In the genomic region with DNA sequence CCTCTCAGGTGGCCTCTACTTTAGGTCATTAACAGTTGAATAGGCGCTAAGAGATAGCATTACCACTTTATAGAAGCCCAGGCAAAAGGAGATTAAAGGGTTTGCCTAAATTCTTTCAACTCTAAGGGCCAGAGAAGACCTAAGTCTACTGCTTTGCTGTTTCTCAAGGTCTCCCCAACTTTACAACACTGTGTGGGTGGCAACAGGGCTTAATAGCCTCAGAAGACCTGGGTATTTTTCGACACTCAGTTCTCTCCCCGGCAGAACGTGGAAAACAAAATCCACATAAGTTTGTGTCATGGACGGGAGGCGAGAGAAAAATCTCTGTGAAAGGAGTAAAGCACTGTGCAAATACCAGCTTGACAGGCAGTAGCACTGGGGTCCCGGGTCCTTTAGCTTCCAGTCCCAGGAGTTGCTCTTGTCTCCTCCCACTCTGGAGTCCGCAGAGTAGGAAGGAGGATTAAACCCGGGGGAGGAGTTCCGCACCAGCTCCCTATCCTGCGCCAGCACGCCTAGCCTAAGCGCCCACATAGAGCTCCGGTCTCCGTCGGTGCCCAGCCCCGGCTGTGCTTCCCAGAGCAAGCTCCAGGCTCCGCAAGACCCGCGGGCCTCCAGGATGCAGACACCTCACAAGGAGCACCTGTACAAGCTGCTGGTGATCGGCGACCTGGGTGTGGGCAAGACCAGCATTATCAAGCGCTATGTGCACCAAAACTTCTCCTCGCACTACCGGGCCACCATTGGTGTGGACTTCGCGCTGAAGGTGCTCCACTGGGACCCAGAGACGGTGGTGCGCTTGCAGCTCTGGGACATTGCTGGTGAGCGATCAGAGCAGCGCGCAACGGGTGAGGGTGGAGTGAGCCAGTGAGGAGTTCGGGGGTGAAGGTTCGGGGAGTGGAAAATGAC, we compare ENCODE assay signal across 8 mouse cellular contexts. TPM values are rescaled to one million over a fixed set of nuclear protein-coding genes. Genes with fewer than 3 reads are reported as not detected.
DNase-seq lines count a peak whose midpoint lies in the region; ATAC-seq and TF ChIP-seq lines count a peak whose summit lies in the region.

A gene (plus strand): TSS at position 488 of the 906 bp plus-strand sequence.

- no peak for TF ChIP-seq RAD21 in MEL (IDR thresholded peaks at IDR 0.05; ENCODE audit: low read depth, low read length)

- TF ChIP-seq POLR2A in MEL (IDR thresholded peaks at IDR 0.05; ENCODE audit: control insufficient read depth in 1 of 2, insufficient read depth in 1 of 2, low read depth in 1 of 2, low read length in 2 of 2, poor library complexity in 1 of 2) = peak; percentile 54 to 87; a peak in 3 of 4 replicates

- peak; percentile 96 for ATAC-seq in hindbrain, embryonic 16.5 days

- no peaks in the 10 kb centered on the region for H3K9me3 ChIP-seq in MEL (replicated peaks; ENCODE audit: insufficient read depth, low read length)
- no peaks in the 10 kb centered on the region for H3K9me3 ChIP-seq in hindbrain, embryonic 16.5 days (ENCODE audit: control insufficient read depth, low read length)

- no peak for TF ChIP-seq CTCF in MEL (IDR thresholded peaks at IDR 0.05 in 2 of 3, conservative IDR thresholded peaks at IDR 0.05 in 1 of 3; ENCODE audit: control insufficient read depth in 1 of 3, insufficient read depth in 1 of 3, low read depth in 2 of 3, low read length in 3 of 3, poor library complexity in 1 of 3, severe bottlenecking in 1 of 3)

- H3K9ac ChIP-seq in MEL (ENCODE audit: control insufficient read depth, low read depth, low read length, poor library complexity, severe bottlenecking) = peak within 1 kb of the TSS; percentile 66
- peak within 1 kb of the TSS; percentile 45 for H3K9ac ChIP-seq in hindbrain, embryonic 16.5 days (ENCODE audit: low read depth, low read length)

- H3K4me1 ChIP-seq in MEL (ENCODE audit: control insufficient read depth in 1 of 2, insufficient read depth in 2 of 2, low read length in 2 of 2) = peaks cover 26 to 29% of the 10 kb centered on the region in 2 experiments
- H3K4me1 ChIP-seq in hindbrain, embryonic 16.5 days (ENCODE audit: control insufficient read depth, insufficient read depth, low read depth, low read length) = peaks cover 3% of the 10 kb centered on the region; the same call in 1 of the 2 replicates

- WGBS in hindbrain, embryonic 16.5 days = 1% methylated on average over 35 of the region's 35 CpGs

- peaks cover 0 to 45% of the 10 kb centered on the region in 2 experiments; a peak in 2 of 4 replicates for H3K36me3 ChIP-seq in MEL (ENCODE audit: control insufficient read depth in 1 of 2, insufficient read depth in 2 of 2, low read length in 2 of 2)
- H3K36me3 ChIP-seq in hindbrain, embryonic 16.5 days (ENCODE audit: control insufficient read depth, insufficient read depth, low read length) = no peaks in the 10 kb centered on the region

- H3K27me3 ChIP-seq in MEL (ENCODE audit: control insufficient read depth in 1 of 2, insufficient read depth in 2 of 2, low read length in 2 of 2) = no peaks in the 10 kb centered on the region
- no peaks in the 10 kb centered on the region; the same call in 1 of the 2 replicates for H3K27me3 ChIP-seq in hindbrain, embryonic 16.5 days (replicated peaks; ENCODE audit: control insufficient read depth, insufficient read depth, low read length)

- H3K79me2 ChIP-seq in MEL (ENCODE audit: control insufficient read depth, insufficient read depth, low read length, poor library complexity) = peaks cover 5% of the 10 kb centered on the region

- peak in 1 of 2 experiments; percentile 2; a peak in 2 of 4 replicates for TF ChIP-seq EP300 in MEL (IDR thresholded peaks at IDR 0.05; ENCODE audit: low read depth in 1 of 2, low read length in 2 of 2)

- peak within 1 kb of the TSS; percentile 96 for H3K4me2 ChIP-seq in hindbrain, embryonic 16.5 days (ENCODE audit: low read length)

- peak; percentile 94 for DNase-seq in MEL (ENCODE audit: low read depth, low spot score)
- DNase-seq in c-Kit-positive CD71-positive TER-119-positive erythroid progenitor cells, embryonic 14.5 days (ENCODE audit: low spot score) = peak; percentile 21
- DNase-seq in frontal cortex, postnatal 36 days (ENCODE audit: low spot score in 2 of 2) = peak; percentile 9 to 23
- DNase-seq in left cerebral cortex, adult 8-10 months (ENCODE audit: low spot score in 2 of 2) = peak; percentile 4 to 8
- DNase-seq in lung, postnatal 4 days = peak; percentile 77 to 83
- DNase-seq in right cerebral cortex, adult 18-20 months = peak; percentile 24
- peak; percentile 33 to 60 for DNase-seq in urinary bladder, postnatal 4 days (ENCODE audit: low spot score in 2 of 2)

- peak within 1 kb of the TSS; percentile 39 for H3K27ac ChIP-seq in MEL (ENCODE audit: control insufficient read depth, low read depth, low read length)
- H3K27ac ChIP-seq in hindbrain, embryonic 16.5 days (ENCODE audit: low read depth, low read length) = no peak within 1 kb of the TSS

- peak within 1 kb of the TSS; percentile 66 to 91 for H3K4me3 ChIP-seq in MEL (ENCODE audit: control insufficient read depth in 1 of 2, insufficient read depth in 1 of 2, low read depth in 2 of 2, low read length in 2 of 2)
- H3K4me3 ChIP-seq in hindbrain, embryonic 16.5 days (ENCODE audit: low read length) = peak within 1 kb of the TSS; percentile 53

TF ChIP-seq in MEL, 35 proteins besides CTCF, POLR2A, EP300 and RAD21:
- TF ChIP-seq MYC (IDR thresholded peaks at IDR 0.05; ENCODE audit: low read depth, low read length) (no peak; the same call in 1 of the 2 replicates), TAL1 (IDR thresholded peaks at IDR 0.05; ENCODE audit: low read length) (no peak), NELFE (IDR thresholded peaks at IDR 0.05; ENCODE audit: low read depth, low read length) (peak; percentile 88), JUND (IDR thresholded peaks at IDR 0.05; ENCODE audit: low read depth, low read length) (no peak), SMC3 (IDR thresholded peaks at IDR 0.05; ENCODE audit: low read depth, low read length) (no peak), ETS1 (IDR thresholded peaks at IDR 0.05; ENCODE audit: low read depth, low read length) (no peak), HCFC1 (IDR thresholded peaks at IDR 0.05; ENCODE audit: low read depth, low read length) (0 out of 2 replicates have a peak, but pooled peaks have one; percentile 56), RCOR1 (IDR thresholded peaks at IDR 0.05; ENCODE audit: low read depth, low read length) (no peak), ZNF384 (IDR thresholded peaks at IDR 0.05; ENCODE audit: low read depth, low read length) (no peak), CHD1 (IDR thresholded peaks at IDR 0.05; ENCODE audit: low read depth, low read length) (peak; percentile 93), TCF12 (IDR thresholded peaks at IDR 0.05; ENCODE audit: low read depth, low read length) (peak; percentile 29; the same call in 1 of the 2 replicates), MXI1 (IDR thresholded peaks at IDR 0.05; ENCODE audit: low read depth, low read length) (peak; percentile 75; the same call in 1 of the 2 replicates), USF1 (IDR thresholded peaks at IDR 0.05; ENCODE audit: low read depth, low read length) (no peak), SIN3A (IDR thresholded peaks at IDR 0.05; ENCODE audit: low read length) (peak; percentile 62), BHLHE40 (IDR thresholded peaks at IDR 0.05; ENCODE audit: borderline replicate concordance, low read depth, low read length) (no peak), MEF2A (IDR thresholded peaks at IDR 0.05; ENCODE audit: extremely low read depth, insufficient replicate concordance, low read depth, low read length, poor library complexity, severe bottlenecking) (no peak), ZMIZ1 (IDR thresholded peaks at IDR 0.05; ENCODE audit: low read depth, low read length) (peak; percentile 86), KAT2A (conservative IDR thresholded peaks at IDR 0.05; ENCODE audit: low read depth, low read length) (no peak; the same call in 1 of the 2 replicates), GATA1 (IDR thresholded peaks at IDR 0.05; ENCODE audit: low read depth, low read length) (0 out of 2 replicates have a peak, but pooled peaks have one; percentile 4), ZKSCAN1 (IDR thresholded peaks at IDR 0.05; ENCODE audit: low read depth, low read length) (no peak), TBP (IDR thresholded peaks at IDR 0.05; ENCODE audit: low read depth, low read length) (peak; percentile 84), ELF1 (IDR thresholded peaks at IDR 0.05; ENCODE audit: low read depth, low read length) (0 out of 2 replicates have a peak, but pooled peaks have one; percentile 59), MYB (IDR thresholded peaks at IDR 0.05; ENCODE audit: low read depth, low read length) (no peak), NRF1 (IDR thresholded peaks at IDR 0.05; ENCODE audit: insufficient read depth, low read depth, low read length, poor library complexity, severe bottlenecking) (no peak; the same call in 1 of the 2 replicates), POLR2AphosphoS2 (IDR thresholded peaks at IDR 0.05; ENCODE audit: low read length) (peak; percentile 76; the same call in 1 of the 2 replicates), POLR2AphosphoS5 (IDR thresholded peaks at IDR 0.05; ENCODE audit: borderline replicate concordance, low read depth, low read length) (no peak), ZC3H11A (IDR thresholded peaks at IDR 0.05; ENCODE audit: low read depth, low read length) (no peak), MAZ (IDR thresholded peaks at IDR 0.05; ENCODE audit: low read depth, low read length) (peak; percentile 43; the same call in 1 of the 2 replicates), UBTF (IDR thresholded peaks at IDR 0.05; ENCODE audit: borderline replicate concordance, insufficient read depth, low read depth, low read length) (0 out of 2 replicates have a peak, but pooled peaks have one; percentile 79), MAX (IDR thresholded peaks at IDR 0.05; ENCODE audit: low read length) (peak; percentile 63; the same call in 1 of the 2 replicates)
TF ChIP-seq in MEL: peak in this region for 14.

RNA-seq across cellular contexts. Expression of the gene that starts here (rescaled TPM):
- 11.2 and 11.4 TPM in 2 replicates for total RNA-seq in MEL (2012; rRNA removed)
- polyA plus RNA-seq in MEL (2012; ENCODE audit: insufficient read depth in 1 of 2, insufficient read length in 2 of 2, low read depth in 1 of 2, low replicate concordance in 2 of 2, missing spikeins in 1 of 2) = 10 to 100 TPM in 1 of 2 experiments, not detected in 1; 19.9 TPM
- 2.9 and 3.1 TPM in 2 replicates for polyA plus RNA-seq in hindbrain, embryonic 16.5 days (2015; fragmentation: Nextera tagmentation; extraction: Ambion mirVana)
- under 1 TPM; 0.24 to 0.96 (median 0.39) TPM for total RNA-seq in left cerebral cortex, adult 8-10 months (2022)

Comparison
In these comparisons a context has a peak if more than half of its experiments do, and no peak if none do; other contexts are left out.
1. Peak in DNase-seq in left cerebral cortex, adult 8-10 months; RNA of the gene not detected or under 1 TPM.
2. DNase-seq: peak in every context shown above with its lines; median percentile 94 in MEL; 80 in lung, postnatal 4 days; 46 in urinary bladder, postnatal 4 days; 24 in right cerebral cortex, adult 18-20 months; 21 in c-Kit-positive CD71-positive TER-119-positive erythroid progenitor cells, embryonic 14.5 days; 16 in frontal cortex, postnatal 36 days; 6 in left cerebral cortex, adult 8-10 months.